Mouse (Mus musculus) lung, postnatal 14 days (tissue): ENCODE measurements around the gene Mecom.

ENCODE experiments used
- DNase-seq: peaks from one replicate; pipeline ENCODE4 v3.0.0; 2021

The Mecom gene

DNA sequence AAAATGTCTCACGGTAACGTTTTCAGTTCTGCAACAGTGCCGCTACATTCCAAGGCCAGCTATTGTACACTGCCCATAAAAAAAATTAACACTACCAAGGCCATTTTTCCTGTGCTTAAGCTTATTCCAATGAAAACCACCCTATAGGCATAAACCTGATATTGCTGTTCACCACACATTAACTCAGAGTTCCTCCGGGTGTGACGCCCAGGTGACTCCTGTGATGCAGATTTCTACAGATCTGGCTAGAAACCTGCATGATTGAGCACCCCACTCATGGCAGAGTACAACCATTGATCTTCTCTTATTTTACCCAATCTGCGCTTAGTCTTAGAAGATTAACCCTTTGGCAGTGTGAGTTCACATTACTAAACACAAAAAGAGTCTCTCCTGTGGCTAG is 409.2 kb downstream of the Mecom start:
- DNase-seq: no peak

DNA sequence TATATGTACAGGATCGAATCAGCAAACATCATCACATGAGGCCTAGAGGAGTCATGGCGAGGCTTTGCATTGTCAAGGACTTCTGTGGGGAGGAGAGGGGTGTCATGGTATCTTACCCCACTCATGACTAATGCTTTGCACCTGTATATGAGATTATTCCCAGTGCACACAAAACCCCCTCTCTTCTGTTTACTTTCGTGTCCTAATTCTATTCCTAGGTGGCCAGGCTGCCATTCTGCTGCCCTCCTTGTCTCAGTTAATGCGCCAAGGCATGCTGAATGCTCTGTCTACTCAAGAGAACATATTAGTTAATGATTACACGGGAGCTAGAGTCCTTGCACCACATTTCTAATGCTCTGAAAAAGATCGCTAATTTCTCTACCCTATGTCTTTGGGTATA is 412.0 kb downstream of the Mecom start:
- DNase-seq: no peak

DNA sequence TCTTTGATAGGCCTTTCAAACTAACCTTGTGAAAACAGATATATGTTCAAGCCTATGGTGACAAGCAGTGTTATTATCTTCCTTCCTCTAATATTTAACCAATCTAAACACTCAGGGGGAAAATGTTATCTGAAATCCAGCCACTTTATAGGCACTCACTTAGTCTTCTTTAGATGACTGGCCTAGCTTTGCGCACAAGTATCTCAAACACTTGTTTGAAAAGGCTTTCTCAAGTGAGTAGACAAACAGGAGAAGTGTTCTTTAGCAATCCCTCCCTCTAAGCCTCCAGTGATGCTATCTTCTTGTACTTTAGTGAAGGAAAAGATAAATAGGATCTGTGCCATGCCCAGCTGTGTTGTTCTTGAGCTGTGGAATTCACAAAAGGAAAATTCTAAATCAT is 412.7 kb downstream of the Mecom start:
- no peak for DNase-seq

DNA sequence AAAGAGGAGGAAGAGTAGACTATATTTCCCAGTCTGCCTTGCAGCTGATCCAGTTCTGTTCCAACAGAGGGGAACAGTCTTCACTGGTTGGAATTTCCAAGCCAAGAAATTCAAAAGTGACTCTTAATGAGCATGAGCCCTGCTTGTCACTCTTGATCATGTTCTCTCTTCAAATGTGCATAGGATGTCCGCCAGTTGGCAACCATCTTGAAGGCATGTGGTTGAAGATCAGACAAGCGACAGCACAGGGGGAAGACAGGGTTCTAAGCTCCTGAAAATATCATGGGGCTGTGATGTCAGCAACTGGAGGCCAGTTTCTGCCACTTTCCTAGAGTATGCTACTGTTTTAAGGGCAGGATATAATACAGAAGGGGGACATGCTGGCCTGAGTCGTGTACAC is 414.8 kb downstream of the Mecom start:
- DNase-seq: no peak

DNA sequence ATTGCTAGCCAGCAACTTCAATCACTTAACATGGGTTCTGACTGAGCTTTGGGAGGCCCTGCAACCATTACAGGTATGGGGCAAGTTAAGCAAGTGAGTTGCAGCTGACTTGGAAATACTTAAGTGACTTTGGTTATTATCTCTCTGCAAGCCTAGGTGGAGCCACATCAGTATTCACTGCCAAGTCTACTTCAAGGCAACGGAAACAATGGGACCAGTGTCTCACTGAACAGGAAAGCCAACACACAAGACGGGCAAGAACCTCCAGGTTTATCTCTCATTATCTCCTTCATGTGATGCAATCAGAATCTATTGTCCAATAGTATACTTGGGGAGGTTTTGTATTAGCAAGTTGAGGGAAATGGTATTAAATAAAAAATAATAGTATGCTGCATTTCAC is 415.4 kb downstream of the Mecom start:
- no peak for DNase-seq

DNA sequence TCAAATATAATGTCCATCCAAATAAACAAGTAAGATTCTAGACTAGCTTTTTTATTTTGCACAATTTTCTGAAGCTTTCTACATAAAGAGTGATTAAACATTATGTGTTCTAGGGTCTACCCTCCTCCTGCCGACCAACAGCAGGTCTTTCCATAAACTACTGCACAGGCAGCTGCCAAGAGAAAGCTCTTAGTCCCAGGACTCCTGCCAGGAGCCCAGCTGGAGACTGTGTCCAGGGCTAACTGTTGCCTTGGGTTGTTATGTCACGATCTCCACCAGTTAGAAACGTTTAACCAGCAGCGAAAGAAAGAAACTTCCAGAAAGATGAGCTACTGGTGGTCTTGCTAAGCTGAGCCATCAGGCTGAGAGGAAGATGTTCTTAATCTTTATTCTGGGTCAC is 417.3 kb downstream of the Mecom start:
- DNase-seq: peak; percentile 61

DNA sequence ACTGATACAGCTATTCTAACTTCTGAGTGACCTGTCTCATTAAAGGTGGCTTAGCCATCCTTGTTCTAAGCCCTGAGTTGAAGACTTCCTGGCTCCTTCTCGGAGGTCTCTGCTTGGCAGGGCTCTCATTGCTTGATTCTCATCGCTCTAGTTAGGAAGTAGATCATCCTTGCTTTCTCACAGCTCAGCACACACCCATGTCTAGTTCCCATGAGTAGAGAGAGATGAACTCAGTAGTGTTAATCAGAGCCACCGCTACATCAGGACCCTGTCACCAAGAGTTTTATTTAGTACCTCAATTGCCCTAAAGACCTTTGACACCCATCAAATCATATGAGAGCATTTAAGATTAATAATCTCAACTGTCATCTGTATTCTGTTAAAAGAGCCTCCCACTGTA is 425.2 kb downstream of the Mecom start:
- no peak for DNase-seq

DNA sequence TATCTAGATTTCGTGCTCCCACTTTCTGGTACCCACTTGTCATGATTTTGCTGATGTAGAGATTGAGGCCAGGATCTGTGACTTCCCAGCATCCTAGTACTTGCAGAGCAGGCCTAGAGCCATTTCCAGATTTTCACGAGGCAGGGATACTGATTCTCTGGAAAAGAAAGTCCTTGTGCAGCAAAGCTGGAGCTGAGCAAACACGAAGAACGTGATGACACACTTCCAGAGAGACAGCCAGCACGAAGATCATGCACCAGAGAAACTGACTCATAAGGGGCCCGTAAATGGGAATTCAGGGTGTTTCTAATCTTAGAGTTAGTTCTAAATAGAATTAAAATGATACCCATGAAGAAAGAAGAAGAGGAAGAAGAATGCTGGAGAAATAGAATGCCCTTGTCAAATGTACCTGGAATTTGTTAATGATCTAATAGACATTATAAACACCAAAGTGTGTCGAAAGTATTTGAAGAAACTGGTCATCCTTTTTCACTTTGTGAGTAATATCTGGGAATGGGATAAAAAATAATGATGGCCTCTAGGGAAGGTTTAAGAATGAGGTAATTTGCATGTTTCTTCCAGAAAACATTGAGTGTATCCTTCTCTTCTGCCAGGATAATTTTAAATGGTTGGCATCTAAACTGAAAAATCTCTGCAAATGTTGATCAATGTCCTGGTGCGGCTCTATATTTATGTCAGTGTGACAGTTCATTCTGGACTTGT is 426.9 kb downstream of the Mecom start:
- DNase-seq: no peak

DNA sequence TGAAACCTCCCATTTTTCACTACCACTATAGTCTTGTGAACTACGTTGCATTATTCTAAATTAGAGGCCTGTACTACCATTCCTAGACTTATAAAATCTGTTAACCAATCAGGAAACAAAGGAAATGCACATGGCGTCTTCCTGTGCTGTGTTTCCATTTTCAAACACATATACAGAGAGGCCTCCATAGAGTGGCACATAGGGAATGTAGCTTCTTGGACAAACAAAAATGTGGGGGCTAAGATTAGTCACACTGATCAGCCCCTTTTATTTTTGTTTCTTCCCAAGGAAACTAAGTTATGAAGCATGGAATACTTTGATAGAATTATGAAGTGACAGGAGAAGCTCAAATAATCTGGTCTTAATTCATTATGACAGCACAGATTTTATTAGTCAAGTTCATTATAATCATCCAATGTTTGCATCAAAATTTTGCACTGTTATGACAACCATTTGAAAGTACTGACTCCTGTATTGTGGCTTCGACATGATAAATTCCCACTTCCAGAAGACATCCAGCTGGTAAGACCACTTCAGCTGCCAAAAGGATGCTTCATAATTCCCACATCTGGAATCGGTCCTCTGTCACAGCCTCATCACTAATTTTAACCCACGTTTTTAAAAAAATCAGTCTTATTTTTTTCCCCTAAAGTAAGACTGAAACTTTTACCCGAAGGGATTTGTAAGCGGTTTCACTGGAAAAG is 429.1 kb downstream of the Mecom start:
- no peak for DNase-seq

DNA sequence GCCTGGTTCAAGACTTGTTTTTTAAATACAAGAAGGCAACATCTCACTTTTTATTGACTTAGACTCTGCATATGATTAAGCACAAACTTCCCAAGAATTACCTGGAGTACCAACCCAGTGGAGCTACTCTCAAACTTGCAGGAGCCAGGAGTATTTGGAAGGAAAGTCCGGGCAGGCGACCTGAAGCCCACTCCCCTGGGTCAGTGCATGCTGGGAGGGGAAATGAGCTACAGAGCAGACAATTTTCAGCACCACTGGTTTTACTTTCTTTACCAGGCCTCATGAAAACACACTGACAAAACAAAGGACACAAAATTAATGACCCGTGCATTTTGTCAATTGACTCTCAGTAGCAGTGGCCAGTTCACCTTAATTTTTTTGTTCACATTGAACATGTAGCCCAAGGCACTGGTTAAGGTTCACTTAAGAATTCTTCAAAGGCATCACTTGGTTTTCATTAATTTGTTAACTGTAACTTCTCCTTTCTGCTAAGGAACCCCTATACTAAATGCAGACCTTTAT is 434.5 kb downstream of the Mecom start:
- DNase-seq: no peak

DNA sequence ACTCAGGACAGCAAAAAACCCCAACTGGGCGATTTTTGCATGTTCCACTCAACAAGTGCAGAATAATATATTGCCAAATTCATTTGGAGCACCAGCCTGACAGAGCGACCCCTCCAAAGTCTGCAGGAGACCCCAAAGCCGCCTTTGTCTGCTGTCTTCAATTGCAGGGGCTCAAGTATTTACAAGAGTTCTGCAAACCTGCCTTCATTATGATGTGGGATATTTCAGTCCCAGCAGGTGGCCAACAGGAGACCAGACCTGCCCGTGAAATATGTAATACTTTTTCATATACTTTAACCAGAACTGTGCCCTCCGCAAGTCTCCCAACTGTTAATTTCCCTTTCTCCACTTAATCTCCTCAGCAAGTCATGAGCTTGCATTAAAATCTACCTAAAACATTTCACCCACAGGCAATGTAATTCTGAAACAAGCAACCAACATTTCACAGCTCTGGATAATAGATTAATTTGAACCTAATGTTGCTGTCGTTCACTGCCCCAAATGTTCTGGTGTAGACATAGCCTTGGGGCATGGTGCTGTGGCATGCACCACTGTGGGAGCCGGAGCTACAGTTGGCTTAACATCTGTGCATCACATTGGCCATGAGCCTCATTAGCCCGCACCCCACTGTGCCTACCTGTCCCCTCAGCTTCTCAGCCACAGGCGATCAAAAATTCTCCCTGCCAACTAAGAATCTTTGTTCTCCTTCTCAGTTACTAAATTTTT is 439.7 kb downstream of the Mecom start:
- DNase-seq: no peak

DNA sequence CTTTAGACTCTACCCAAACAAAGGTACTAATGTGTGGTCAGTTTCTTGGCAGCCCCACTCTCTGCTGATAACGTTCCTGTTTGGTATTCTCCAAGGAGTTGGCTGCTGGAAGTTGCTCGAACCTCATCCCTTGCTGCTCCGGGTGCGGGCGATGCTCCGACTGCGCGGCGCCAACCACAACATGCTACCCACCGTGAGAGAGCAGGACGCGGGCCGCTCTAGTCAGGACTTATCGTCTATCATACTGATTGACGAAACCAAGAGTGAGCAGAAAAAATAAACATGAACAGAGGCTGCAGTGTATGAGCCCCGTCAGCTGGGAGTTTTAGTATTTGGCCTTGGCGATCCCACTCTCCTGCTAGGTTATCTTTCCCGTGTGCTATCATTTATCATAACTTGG is 441.3 kb downstream of the Mecom start:
- peak; percentile 23 for DNase-seq

DNA sequence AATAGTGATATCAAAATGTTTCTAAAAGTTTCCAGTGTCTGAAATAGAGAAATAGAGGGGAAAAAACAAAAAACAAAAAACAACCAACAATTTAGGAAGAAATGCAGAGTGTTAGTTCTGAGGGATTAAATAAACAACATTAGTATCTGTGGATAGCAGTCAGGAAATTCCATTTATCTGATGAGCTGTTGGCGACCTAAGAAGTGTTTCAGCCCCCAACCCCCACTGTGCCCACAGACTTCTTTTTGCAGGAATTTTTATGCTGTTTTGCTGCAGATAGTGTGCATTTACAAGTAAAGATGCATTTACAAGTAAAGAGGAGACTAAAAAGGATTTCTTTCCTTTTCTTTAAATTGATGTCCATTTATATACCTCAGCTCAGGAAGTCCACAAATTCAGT is 441.9 kb downstream of the Mecom start:
- no peak for DNase-seq

DNA sequence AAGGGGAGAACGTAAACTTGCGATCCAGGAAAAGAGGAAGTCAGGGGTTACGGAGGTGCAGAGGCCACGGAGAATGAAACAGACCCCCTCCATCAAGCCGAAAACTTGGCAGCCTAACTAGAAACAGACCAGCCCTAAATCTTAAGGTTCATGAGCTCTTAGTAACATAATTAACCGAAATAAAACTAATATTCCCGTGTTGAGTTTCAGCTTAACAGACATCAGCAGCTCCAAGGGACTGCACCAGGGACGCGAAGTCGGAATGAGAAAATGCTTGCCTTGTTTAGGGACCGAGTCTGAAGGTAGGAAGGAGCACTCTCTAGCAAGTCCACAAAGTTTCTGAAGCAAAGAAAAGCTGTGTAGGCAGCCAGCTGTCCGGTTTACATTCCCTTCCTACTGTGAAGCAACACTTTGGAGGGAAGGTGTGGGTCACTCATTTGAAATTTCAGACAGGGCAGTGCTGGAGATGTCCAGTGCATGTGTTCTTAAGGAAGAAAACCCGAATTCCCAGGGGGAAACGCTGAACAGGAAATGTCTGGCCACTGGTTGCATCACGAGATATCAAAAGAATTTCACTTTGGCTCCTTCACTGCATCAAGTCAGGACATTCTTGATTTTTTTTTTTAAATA is 442.5 kb downstream of the Mecom start:
- DNase-seq: peak; percentile 34

DNA sequence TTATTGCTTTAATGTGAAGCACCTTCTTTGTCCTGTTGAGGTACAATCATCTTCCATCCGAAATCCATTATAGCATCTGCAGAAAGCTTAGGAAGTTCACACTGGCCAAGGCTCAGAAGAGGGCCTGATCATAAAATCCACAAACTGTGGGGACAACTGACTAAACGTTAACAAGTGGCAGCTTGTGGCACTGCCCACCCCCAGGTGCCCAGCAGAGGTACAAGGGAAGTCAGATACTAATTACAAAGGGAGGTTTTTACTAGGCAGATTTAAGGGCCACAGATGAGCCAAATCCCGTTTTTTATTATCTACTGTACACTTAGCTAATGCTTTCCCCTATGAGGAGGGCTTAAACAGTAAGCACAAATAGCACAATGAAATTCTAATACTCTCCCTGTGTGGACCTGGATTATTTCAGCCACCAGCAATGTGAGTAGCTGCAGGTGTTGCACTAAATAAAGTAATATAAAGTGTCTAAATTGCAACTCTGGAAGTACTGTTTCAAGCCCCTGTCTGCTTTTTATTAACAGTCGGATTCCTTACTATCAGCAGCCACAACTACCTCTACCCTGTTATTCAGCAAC is 443.2 kb downstream of the Mecom start:
- DNase-seq: no peak

DNA sequence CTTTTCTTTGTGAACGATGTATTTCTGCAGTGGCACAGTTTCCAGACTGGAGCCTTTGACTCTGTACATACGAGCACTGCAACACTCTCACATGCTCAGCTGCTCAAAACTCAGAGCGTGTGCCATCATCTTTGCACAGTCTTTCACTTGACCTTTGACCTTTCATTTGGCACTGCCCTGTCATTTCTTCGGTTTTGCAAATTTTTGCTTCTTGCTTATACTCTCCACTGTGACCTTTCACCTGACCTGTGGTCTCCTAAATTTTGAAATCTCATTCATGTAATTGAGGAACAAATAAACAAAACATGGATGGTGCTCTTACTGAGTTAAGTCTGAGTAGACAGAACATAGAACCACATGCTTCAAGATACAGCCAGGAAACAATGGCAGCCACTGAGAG is 446.7 kb downstream of the Mecom start:
- DNase-seq: no peak

DNA sequence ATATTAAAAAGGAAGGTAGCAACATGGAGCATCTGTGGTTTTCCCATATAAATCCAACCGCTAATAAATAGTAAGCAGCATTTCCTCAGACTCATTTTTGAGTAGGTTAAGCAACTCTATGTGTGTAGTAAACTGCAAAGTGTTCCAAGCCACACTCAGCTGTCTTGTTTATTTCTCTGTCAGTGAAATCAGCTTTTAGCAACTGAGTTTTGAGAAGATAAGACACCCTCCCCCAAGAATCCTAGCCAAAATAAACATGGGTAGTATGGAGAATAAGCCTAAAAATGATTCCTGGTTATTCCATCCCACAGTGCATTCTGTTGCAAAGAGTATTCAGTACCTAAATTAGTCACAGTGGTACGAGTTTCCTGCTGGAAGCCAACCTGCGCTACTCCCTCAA is 450.1 kb downstream of the Mecom start:
- DNase-seq: no peak

DNA sequence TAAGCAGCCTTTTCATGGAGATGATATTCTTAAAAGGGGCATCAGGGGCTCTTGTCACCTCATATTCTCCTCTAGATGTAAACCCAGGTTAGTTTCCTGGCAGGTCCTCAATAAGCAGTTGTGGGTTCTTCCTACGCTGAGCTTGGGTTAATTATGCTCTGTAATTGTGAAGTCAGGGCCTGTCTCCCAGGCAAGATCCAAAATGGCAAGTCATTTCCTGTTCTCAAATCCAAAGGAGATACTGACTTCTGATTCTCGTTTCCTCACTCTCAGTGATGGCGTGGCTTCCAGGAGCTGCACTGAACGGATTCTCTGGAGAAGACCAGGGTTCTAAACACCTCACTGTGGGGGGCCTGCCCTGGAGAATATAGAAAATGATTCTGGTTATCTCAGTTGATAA is 450.7 kb downstream of the Mecom start:
- DNase-seq: no peak

DNA sequence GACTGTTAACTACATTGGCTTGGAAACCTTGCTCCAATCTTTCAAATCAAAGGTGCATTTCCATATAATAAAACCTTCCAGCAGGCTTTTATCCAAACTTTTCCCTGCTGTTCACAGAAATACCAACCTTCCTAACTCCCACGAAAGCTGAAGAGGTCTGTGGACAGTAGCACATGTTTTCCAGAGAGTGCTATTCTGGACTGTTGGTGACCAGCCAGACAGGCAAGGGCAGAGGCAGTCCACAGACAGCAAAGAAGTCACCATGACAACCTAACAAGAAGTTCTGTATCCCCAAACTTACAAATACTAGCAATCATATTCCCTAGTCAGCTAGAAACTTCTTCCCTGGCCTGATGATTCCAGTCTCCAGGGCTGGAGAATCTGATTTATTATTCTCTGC is 454.8 kb downstream of the Mecom start:
- DNase-seq: no peak

DNA sequence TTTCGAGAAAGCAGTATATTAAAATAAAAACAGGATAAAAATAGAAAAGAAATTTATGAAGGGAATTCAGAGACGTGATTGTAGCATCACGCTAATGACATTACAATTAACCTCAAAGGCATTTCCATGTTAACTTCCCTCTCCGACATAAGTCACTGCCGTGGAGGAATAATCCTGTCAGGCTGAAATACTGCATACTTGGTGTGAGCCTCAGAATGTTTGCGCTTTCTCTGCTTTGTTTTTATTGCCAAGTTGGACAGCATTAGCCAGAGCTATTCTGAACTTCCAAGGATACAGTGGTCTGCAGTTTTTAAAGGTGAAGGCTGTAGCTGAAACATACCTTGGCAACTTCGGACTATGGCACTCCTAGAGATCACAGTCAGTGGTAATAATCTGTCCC is 455.3 kb downstream of the Mecom start:
- no peak for DNase-seq

DNA sequence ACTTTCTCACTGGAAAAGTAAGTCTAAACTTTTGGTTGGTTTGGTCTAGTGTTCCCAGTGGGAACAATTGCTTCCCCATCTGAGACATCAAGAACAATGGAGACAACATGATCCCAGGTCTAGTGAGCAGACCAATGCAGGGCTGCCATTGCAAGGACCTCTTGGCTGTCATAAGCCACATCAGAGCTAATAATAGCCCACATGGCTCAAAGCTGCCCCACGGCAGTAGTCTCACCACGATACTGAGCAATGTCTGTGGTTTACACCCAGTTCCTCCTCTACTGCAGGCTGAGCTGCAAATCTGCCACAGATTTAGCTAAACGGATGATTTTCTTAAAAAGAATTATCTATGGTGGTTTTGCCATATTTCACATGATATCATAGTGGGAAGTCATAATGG is 455.9 kb downstream of the Mecom start:
- no peak for DNase-seq

DNA sequence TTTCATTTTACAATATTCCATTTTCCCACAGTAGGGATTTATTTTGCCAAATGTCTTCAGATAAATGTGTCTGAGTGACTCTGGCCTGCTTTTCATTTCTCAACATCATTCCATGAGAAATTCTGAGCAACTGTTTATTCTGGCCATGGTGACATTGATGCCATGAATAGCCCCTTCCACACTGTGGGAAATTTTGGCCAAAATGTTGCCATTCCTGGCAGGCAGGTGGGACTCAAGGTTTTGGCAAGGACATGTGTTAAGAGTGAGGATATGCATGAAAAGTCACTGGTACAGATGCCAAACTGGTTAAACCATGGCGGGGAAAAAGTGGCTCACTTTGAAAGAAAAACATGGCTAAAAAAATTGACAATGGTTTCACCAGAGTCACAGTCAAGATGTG is 456.4 kb downstream of the Mecom start:
- DNase-seq: no peak

DNA sequence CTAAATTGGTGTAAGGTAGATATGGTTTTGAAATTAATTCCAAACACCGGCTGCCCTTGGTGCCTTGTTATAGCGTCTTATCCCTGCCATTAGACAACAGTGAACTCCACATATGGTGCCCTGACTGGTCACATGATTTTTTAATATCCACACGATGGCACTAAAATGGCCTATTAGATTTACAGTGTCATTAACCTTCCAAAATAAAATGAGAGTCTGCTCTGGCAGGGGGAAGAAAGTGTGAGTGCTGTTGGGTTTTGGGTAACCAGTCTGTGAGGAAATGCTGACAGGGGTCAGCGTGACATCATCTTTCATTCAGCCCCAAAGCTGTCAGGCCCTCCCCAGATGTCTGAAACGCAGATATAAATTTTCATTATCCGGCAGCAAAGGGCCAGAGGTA is 461.7 kb downstream of the Mecom start:
- no peak for DNase-seq
